Mouse (Mus musculus) midbrain, embryonic 11.5 days (tissue): Measurements from ENCODE around the gene Exoc4. TPM values are rescaled to one million over a fixed set of nuclear protein-coding genes. Genes with fewer than 3 reads are reported as not detected.

Experiments
- ATAC-seq: fragments of 200-750 bp; cut with Nextera tagmentation; 2 replicates; pipeline ENCODE4 v1.8.0; 2017; ENCODE audit warnings: moderate TSS enrichment, moderate library complexity; ENCODE audit not compliant: low FRiP score
- DNase-seq: peaks from one replicate; pipeline ENCODE4 v3.0.0; 2015; ENCODE audit warnings: low spot score; ENCODE audit errors: missing footprints
- H3K27ac ChIP-seq: fragments of 300-500 bp; sonication (generic); 2 replicates; pipeline ENCODE4 v1.5.1; 2014; ENCODE audit warnings: low read depth, low read length
- H3K27me3 ChIP-seq: fragments of 300-500 bp; sonication (generic); 2 replicates; pipeline ENCODE4 v1.6.1; 2014; ENCODE audit warnings: mild to moderate bottlenecking, low read length, moderate library complexity, mixed read lengths; ENCODE audit not compliant: control insufficient read depth, insufficient read depth
- H3K36me3 ChIP-seq: fragments of 300-500 bp; sonication (generic); 2 replicates; pipeline ENCODE4 v1.6.1; 2014; ENCODE audit warnings: mild to moderate bottlenecking, low read length, moderate library complexity, mixed read lengths; ENCODE audit not compliant: control insufficient read depth, insufficient read depth
- H3K4me1 ChIP-seq: fragments of 300-500 bp; sonication (generic); 2 replicates; pipeline ENCODE4 v1.6.1; 2014; ENCODE audit warnings: low read length; ENCODE audit not compliant: control insufficient read depth, insufficient read depth
- H3K4me2 ChIP-seq: fragments of 300-500 bp; sonication (generic); 2 replicates; pipeline ENCODE4 v1.6.1; 2014; ENCODE audit warnings: mild to moderate bottlenecking, moderate library complexity
- H3K4me3 ChIP-seq: fragments of 300-500 bp; sonication (generic); 2 replicates; pipeline ENCODE4 v1.5.1; 2014; ENCODE audit warnings: low read depth, low read length
- H3K9ac ChIP-seq: fragments of 300-500 bp; sonication (generic); 2 replicates; pipeline ENCODE4 v1.6.1; 2014; ENCODE audit warnings: low read length
- H3K9me3 ChIP-seq: fragments of 300-500 bp; sonication (generic); 2 replicates; pipeline ENCODE4 v1.6.1; 2016; ENCODE audit warnings: low read length; ENCODE audit not compliant: control insufficient read depth
- WGBS: fragments of 180-500 bp; shearing (Covaris S2); extraction: QIAGEN DNeasy Blood & Tissue Kit; methylation state at CpG from one replicate; pipeline ENCODE4 v1.1.7; 2014; 5-methylcytosine and 5-hydroxymethylcytosine counted together
- polyA plus RNA-seq: library from polyadenylated mRNA; unstranded; fragments of >200 nt; fragmentation: Nextera tagmentation; extraction: Ambion mirVana; gene quantifications from 2 replicates; pipeline ENCODE4 v1.2.1, GENCODE M21; 2014

Gene Exoc4
- polyA plus RNA-seq, 1 experiment from 2014 or later: 28.7 TPM

DNA sequence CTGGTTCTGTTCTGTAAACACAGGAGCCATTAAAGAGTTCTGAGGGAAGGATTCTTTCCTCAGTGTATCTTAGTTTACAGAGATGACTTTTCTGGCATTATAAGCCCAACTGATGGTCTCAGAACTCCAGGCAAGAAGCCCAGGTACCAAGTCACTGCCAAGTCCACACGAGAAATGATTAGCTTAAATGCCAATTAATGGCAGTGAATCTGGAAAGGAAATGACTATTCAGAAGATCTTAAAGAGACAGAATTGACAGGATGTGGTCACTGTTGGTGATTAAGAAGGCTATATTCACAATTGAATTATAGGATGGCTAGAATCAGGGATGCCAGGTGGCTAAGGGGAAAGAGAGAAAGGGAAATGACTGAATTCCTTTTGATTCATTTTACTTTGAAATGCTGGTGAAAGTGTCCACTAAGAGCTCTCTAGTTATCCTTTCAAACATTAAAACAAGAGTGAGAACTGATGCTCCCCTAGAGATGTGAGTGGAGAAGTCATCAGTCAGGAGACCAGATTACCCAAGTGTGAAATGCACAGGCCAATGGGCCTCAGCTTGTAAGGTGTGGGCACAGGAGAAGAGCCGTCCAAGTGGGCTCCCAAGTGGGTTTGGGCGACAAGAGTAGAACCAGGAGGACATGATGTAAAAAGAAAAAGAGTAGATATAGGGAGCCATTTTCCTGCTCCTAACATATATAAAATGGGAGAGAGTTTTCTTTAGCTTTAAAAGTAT lies 587.3 kb downstream of the Exoc4 start:
- H3K4me1 ChIP-seq: peaks cover 3% of the 10 kb centered on the region; the same call in 1 of the 2 replicates
- H3K27ac ChIP-seq: no peak overlapping the region
- no peaks in the 10 kb centered on the region for H3K27me3 ChIP-seq
- ATAC-seq (no peak), DNase-seq (no peak)
- H3K9me3 ChIP-seq: no peaks in the 10 kb centered on the region
- no peak overlapping the region for H3K9ac ChIP-seq
- WGBS: 93% methylated on average over 3 of the region's 3 CpGs
- no peak overlapping the region for H3K4me3 ChIP-seq
- no peak overlapping the region for H3K4me2 ChIP-seq
- no peaks in the 10 kb centered on the region for H3K36me3 ChIP-seq

- Histone ChIP-seq H3K9ac (no peak overlapping the region), H3K4me2 (no peak overlapping the region), H3K4me3 (no peak overlapping the region), H3K27ac (no peak overlapping the region), H3K36me3 (no peaks in the 10 kb centered on the region), H3K4me1 (0 out of 2 replicates have a peak, but pooled peaks cover 5% of the 10 kb centered on the region), H3K27me3 (no peaks in the 10 kb centered on the region), H3K9me3 (no peaks in the 10 kb centered on the region)
- WGBS: 41% methylated on average over 1 of the region's 1 CpGs
- ATAC-seq (no peak), DNase-seq (no peak)
Measured at GRCm38 (mm10) chr6:33842901-33843300, 594.0 kb downstream of the Exoc4 start.

DNA sequence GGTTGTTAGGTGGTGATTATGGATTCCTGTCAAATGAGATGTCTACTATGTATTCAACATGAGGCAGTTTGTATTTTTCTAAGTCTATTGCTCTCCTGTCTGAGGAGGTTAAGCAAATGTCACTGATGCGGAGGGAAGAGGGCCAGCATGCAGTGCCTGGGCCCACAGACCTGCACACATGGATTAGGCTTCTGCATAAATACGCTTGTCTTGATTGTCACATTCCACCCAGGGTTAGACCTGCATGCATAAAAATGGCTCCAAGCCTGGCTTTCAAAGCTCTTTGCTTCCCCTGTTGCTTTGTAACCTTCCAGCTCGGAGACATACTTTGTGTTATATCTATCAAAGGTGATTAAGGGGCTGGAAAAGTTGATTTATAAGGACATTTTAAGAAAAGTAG lies 610.2 kb downstream of the Exoc4 start:
- no peaks in the 10 kb centered on the region for H3K27me3 ChIP-seq
- no peaks in the 10 kb centered on the region for H3K36me3 ChIP-seq
- no peak overlapping the region for H3K27ac ChIP-seq
- peaks cover 6% of the 10 kb centered on the region; the same call in 1 of the 2 replicates for H3K4me1 ChIP-seq
- no peak for ATAC-seq
- no peak overlapping the region for H3K4me2 ChIP-seq
- WGBS: 60% methylated on average over 3 of the region's 3 CpGs
- DNase-seq: no peak
- H3K4me3 ChIP-seq: no peak overlapping the region
- H3K9ac ChIP-seq: no peak overlapping the region
- no peaks in the 10 kb centered on the region for H3K9me3 ChIP-seq

DNA sequence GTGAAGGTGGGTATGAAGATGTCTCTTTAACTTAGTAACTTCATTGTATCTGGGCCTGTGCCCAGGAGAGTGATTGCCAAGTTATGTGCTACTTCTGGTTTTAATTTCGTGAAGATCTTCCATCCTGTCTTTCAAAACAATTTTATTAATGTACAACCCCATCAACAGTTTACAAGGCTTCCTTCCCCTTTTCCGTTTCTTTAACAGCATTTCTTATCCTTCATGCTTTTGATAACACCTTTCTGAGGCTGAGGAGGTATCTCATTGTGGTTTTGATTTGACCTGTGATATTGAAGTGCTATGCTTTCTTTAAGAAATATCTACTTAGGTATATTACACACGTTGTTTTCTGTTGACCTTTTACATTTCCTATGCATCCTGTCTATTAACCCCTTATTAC lies 616.9 kb downstream of the Exoc4 start:
- Histone ChIP-seq H3K9me3 (no peaks in the 10 kb centered on the region), H3K27ac (no peak overlapping the region), H3K36me3 (no peaks in the 10 kb centered on the region), H3K4me1 (peaks cover 4% of the 10 kb centered on the region), H3K9ac (no peak overlapping the region), H3K27me3 (no peaks in the 10 kb centered on the region), H3K4me2 (no peak overlapping the region), H3K4me3 (no peak overlapping the region)
- 85% methylated on average over 3 of the region's 3 CpGs for WGBS
- DNase-seq: no peak
- ATAC-seq: no peak

DNA sequence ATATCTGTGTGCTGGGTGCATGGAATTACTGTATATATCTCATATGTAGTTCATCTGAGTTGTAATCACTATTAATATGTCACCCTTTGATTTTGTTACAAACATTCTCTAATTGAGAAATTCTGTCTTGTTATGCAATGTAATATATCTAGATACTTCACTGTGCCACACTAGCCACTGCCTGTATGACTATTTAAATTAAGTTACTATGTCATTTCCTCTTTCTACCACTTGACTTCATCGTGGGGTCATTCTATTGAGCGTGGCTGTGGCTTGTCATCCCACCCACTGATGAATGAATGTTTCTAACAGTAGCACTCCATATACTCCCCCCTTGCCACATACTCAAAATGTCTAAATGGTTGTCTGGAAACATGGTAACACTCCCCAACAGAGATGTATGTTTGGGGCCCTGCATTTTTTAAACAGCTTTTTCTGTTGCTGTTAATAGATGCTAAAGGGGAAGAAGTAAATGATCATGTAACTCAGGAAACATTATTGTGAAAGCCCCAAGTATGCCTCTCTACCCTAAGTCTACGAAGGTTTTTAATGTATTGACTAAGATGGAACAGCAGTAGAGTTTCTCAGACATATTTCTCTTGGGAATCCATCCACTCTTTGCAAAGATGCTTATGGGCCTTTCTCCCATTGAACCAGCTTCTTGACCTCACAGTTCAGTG lies 618.2 kb downstream of the Exoc4 start:
- Histone ChIP-seq H3K27ac (no peak overlapping the region), H3K4me2 (no peak overlapping the region), H3K4me3 (no peak overlapping the region), H3K9me3 (no peaks in the 10 kb centered on the region), H3K4me1 (peaks cover 9% of the 10 kb centered on the region), H3K9ac (no peak overlapping the region), H3K27me3 (no peaks in the 10 kb centered on the region), H3K36me3 (no peaks in the 10 kb centered on the region)
- DNase-seq: no peak
- 89% methylated on average over 3 of the region's 3 CpGs for WGBS
- ATAC-seq: no peak

DNA sequence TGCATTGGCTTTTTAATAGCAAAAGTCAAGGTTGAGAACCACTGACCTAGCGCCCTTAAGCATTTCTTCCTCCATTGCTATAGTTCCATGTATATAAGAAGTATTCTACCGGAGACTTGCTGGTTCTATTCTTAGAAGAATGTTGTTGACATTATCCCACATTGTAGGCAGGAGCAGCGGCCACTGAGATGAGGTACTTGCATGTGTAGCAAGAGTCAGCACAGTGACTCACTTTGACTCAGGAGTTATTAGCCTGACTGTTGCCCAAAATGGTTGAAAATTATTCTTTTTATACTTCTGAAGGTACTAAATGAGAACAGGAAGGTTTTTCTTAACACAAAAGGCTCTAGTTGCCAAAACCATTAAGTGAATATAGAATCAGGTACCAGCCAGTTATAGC lies 620.4 kb downstream of the Exoc4 start:
- ATAC-seq: no peak

DNA sequence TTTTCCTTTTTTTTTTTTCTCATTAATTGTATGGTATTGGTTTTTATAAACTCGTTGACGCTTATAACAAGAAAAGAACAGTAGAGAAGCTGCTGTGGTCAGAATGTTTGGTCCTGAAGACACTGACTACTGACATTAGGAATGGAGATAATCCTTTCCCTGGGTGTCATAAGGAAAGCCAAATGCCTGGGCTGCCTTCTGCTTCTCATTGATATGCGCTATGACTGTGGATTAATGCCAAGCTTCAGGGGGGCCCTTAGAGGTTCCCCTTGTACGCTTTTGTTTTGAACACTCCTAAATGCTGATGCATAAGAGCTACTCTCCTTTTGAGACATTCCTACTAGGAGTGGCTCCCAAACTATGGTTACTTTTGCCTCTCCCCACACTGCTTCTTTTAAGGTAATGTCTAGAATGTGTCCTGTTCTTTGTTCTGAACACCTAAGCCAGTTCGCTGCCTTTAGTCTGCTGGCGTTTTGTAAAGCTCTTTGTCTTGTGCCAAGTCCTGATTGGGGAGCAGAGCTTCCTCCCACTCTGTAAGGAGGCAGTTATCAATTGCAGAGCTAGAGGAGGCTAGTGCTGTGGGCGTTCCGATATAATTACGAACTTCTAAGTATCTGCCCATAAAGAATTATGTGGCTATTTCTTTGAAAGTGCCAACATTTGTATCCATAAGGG lies 621.7 kb downstream of the Exoc4 start:
- Histone ChIP-seq H3K9me3 (no peaks in the 10 kb centered on the region), H3K4me2 (no peak overlapping the region), H3K27ac (no peak overlapping the region), H3K9ac (no peak overlapping the region), H3K4me1 (peaks cover 11% of the 10 kb centered on the region), H3K36me3 (no peaks in the 10 kb centered on the region), H3K4me3 (no peak overlapping the region), H3K27me3 (no peaks in the 10 kb centered on the region)
- DNase-seq (no peak), ATAC-seq (no peak)
- WGBS: 52% methylated on average over 9 of the region's 9 CpGs

More for the DNA sequence above, 620.4 kb downstream of the Exoc4 start:
- WGBS: 88% methylated on average over 3 of the region's 3 CpGs
- H3K36me3 ChIP-seq: no peaks in the 10 kb centered on the region
- H3K4me1 ChIP-seq: peaks cover 9% of the 10 kb centered on the region
- no peak overlapping the region for H3K9ac ChIP-seq
- no peak for DNase-seq
- H3K9me3 ChIP-seq: no peaks in the 10 kb centered on the region
- H3K27ac ChIP-seq: no peak overlapping the region
- H3K27me3 ChIP-seq: no peaks in the 10 kb centered on the region
- H3K4me2 ChIP-seq: no peak overlapping the region
- H3K4me3 ChIP-seq: no peak overlapping the region

GRCm38 (mm10) chr6:33871286-33871685 lies 622.4 kb downstream of the Exoc4 start:
- no peaks in the 10 kb centered on the region for H3K36me3 ChIP-seq
- H3K9ac ChIP-seq: no peak overlapping the region
- H3K4me3 ChIP-seq: no peak overlapping the region
- peaks cover 11% of the 10 kb centered on the region for H3K4me1 ChIP-seq
- H3K4me2 ChIP-seq: no peak overlapping the region
- DNase-seq (no peak), ATAC-seq (no peak)
- H3K27ac ChIP-seq: no peak overlapping the region
- no peaks in the 10 kb centered on the region for H3K27me3 ChIP-seq
- 70% methylated on average over 1 of the region's 1 CpGs for WGBS
- no peaks in the 10 kb centered on the region for H3K9me3 ChIP-seq

GRCm38 (mm10) chr6:33872192-33872591 lies 623.3 kb downstream of the Exoc4 start:
- no peaks in the 10 kb centered on the region for H3K9me3 ChIP-seq
- H3K4me1 ChIP-seq: peaks cover 11% of the 10 kb centered on the region
- no peak for DNase-seq
- WGBS: 32% methylated on average over 1 of the region's 1 CpGs
- H3K4me2 ChIP-seq: no peak overlapping the region
- no peaks in the 10 kb centered on the region for H3K36me3 ChIP-seq
- no peak overlapping the region for H3K4me3 ChIP-seq
- H3K27ac ChIP-seq: no peak overlapping the region
- H3K9ac ChIP-seq: no peak overlapping the region
- no peaks in the 10 kb centered on the region for H3K27me3 ChIP-seq
- no peak; the same call in 1 of the 2 replicates for ATAC-seq
